Mouse (Mus musculus): ENCODE results near the gene Srebf2. TPM values are rescaled to one million over a fixed set of nuclear protein-coding genes. Genes with fewer than 3 reads are reported as not detected.

Gene Srebf2
- total RNA-seq, 2 experiments from 2014 or later: 9.9 to 12.9 TPM

- DNase-seq (ENCODE audit: low spot score): no peak
These were observed 34.1 kb downstream of the Srebf2 start for GRCm38 (mm10) chr15:82181131-82181530.

- DNase-seq (ENCODE audit: low spot score): no peak
These were observed 35.3 kb downstream of the Srebf2 start for GRCm38 (mm10) chr15:82182311-82182710.

- no peak for DNase-seq (ENCODE audit: low spot score)
These were observed 36.6 kb downstream of the Srebf2 start for GRCm38 (mm10) chr15:82183596-82183995.

- no peak for DNase-seq (ENCODE audit: low spot score)
These were observed 37.2 kb downstream of the Srebf2 start for GRCm38 (mm10) chr15:82184183-82184582.

- DNase-seq (ENCODE audit: low spot score): no peak
These were observed 37.7 kb downstream of the Srebf2 start for GRCm38 (mm10) chr15:82184656-82185055.

GRCm38 (mm10) chr15:82185062-82185783 is 38.2 kb downstream of the Srebf2 start:
- no peak for DNase-seq (ENCODE audit: low spot score)

GRCm38 (mm10) chr15:82186131-82186530 is 39.1 kb downstream of the Srebf2 start:
- no peak for DNase-seq (ENCODE audit: low spot score)

GRCm38 (mm10) chr15:82186931-82187330 is 40.0 kb downstream of the Srebf2 start:
- no peak for DNase-seq (ENCODE audit: low spot score)

- no peak for DNase-seq (ENCODE audit: low spot score)
These were observed 40.4 kb downstream of the Srebf2 start for GRCm38 (mm10) chr15:82187401-82187800.

GRCm38 (mm10) chr15:82187924-82188323 is 40.9 kb downstream of the Srebf2 start:
- DNase-seq (ENCODE audit: low spot score): no peak

GRCm38 (mm10) chr15:82188481-82189240 is 41.7 kb downstream of the Srebf2 start:
- peak; percentile 61 for DNase-seq (ENCODE audit: low spot score)

GRCm38 (mm10) chr15:82192617-82193016 is 45.6 kb downstream of the Srebf2 start:
- no peak for DNase-seq (ENCODE audit: low spot score)

- no peak for DNase-seq (ENCODE audit: low spot score)
These were observed 49.3 kb downstream of the Srebf2 start for GRCm38 (mm10) chr15:82196300-82196699.

- DNase-seq (ENCODE audit: low spot score): no peak
These were observed 50.3 kb downstream of the Srebf2 start for GRCm38 (mm10) chr15:82197246-82197750.

GRCm38 (mm10) chr15:82197937-82198336 is 51.0 kb downstream of the Srebf2 start:
- no peak for DNase-seq (ENCODE audit: low spot score)

- DNase-seq (ENCODE audit: low spot score): no peak
These were observed 51.4 kb downstream of the Srebf2 start for GRCm38 (mm10) chr15:82198342-82198741.

- DNase-seq (ENCODE audit: low spot score): no peak
These were observed 52.6 kb downstream of the Srebf2 start for GRCm38 (mm10) chr15:82199546-82199945.

GRCm38 (mm10) chr15:82202086-82202485 is 55.1 kb downstream of the Srebf2 start:
- no peak for DNase-seq (ENCODE audit: low spot score)

GRCm38 (mm10) chr15:82203090-82203489 is 56.1 kb downstream of the Srebf2 start:
- DNase-seq (ENCODE audit: low spot score): no peak

GRCm38 (mm10) chr15:82203611-82204351 is 56.8 kb downstream of the Srebf2 start:
- DNase-seq (ENCODE audit: low spot score): no peak

- DNase-seq (ENCODE audit: low spot score): no peak
These were observed 57.8 kb downstream of the Srebf2 start for GRCm38 (mm10) chr15:82204680-82205371.
